Mouse (Mus musculus): Measurements from ENCODE around the gene Ralb. TPM values are rescaled to one million over a fixed set of nuclear protein-coding genes. Genes with fewer than 3 reads are reported as not detected.

Gene Ralb
- polyA plus RNA-seq, 1 experiment from 2014 or later, result 72.4 TPM

DNA sequence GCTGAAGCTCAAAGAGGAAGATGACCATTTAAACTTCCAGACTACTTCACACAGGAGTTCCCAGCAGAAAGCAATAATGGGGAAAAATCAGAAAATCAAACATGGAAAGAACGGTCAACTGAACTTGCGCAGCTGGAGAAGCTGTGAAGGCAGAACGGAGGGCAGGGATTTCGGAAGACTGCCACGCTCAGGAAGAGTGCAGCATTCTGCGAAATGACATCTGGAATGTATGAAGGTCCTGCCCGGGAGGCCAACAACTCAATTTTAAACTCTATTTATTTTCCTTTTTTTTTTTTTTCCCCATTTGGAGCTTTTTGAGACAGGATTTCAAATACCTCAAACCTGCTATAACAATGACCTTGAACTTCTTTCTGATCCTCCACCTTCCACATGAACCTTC, 13.8 kb downstream of the Ralb start:
- Histone ChIP-seq H3K27me3 (replicated peaks; ENCODE audit: control insufficient read depth, insufficient read depth, low read length) (no peaks in the 10 kb centered on the region), H3K4me3 (ENCODE audit: low read length) (no peak overlapping the region), H3K9ac (ENCODE audit: low read depth, low read length) (no peak overlapping the region), H3K27ac (ENCODE audit: low read depth, low read length) (no peak overlapping the region), H3K36me3 (ENCODE audit: control insufficient read depth, insufficient read depth, low read length) (no peaks in the 10 kb centered on the region), H3K9me3 (ENCODE audit: control insufficient read depth, low read length) (no peaks in the 10 kb centered on the region), H3K4me1 (ENCODE audit: control insufficient read depth, insufficient read depth, low read depth, low read length) (peaks cover 13% of the 10 kb centered on the region), H3K4me2 (ENCODE audit: low read length) (no peak overlapping the region)
- 81% methylated on average over 7 of the region's 7 CpGs for WGBS
- no peak for ATAC-seq

DNA sequence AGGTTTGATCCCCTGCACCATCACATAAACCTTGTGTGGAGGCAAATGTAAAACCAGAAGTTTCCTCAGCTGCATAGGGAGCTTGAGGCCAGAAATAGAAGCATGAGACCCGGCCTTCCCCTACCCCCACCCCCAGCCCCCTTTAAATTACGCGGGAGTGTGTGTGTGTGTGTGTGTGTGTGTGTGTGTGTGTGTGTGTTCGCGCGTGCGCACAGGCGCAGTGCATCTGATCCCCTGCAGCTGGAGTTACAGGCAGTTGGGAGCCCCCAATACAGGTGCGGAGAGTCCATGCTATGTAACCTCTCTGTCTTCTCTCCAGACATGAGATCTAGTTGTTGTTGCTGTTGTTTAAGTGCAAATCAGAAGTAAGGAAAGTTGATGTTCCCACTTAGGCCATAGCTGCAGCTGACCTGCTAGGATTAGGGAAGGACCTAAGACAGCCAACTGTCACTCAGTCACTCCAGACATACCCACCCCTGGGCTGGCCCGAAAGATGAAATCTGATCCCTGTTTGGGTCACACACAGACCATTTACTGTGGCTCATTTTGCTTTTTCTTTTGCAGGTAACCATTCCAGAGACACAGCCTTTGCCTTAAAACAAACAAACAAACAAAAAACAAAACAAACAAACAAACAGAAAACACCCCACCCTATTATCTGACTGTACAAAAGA, 16.5 kb downstream of the Ralb start:
- no peak for ATAC-seq
- H3K4me1 ChIP-seq (ENCODE audit: control insufficient read depth, insufficient read depth, low read depth, low read length), result peaks cover 10% of the 10 kb centered on the region
- H3K27me3 ChIP-seq (replicated peaks; ENCODE audit: control insufficient read depth, insufficient read depth, low read length), result no peaks in the 10 kb centered on the region
- H3K27ac ChIP-seq (ENCODE audit: low read depth, low read length), result 0 out of 2 replicates have a peak overlapping the region, but pooled peaks have one; percentile 12
- no peak overlapping the region for H3K9ac ChIP-seq (ENCODE audit: low read depth, low read length)
- WGBS, result 62% methylated on average over 10 of the region's 10 CpGs
- H3K9me3 ChIP-seq (ENCODE audit: control insufficient read depth, low read length), result no peaks in the 10 kb centered on the region
- no peak overlapping the region for H3K4me2 ChIP-seq (ENCODE audit: low read length)
- H3K4me3 ChIP-seq (ENCODE audit: low read length), result no peak overlapping the region
- H3K36me3 ChIP-seq (ENCODE audit: control insufficient read depth, insufficient read depth, low read length), result no peaks in the 10 kb centered on the region

DNA sequence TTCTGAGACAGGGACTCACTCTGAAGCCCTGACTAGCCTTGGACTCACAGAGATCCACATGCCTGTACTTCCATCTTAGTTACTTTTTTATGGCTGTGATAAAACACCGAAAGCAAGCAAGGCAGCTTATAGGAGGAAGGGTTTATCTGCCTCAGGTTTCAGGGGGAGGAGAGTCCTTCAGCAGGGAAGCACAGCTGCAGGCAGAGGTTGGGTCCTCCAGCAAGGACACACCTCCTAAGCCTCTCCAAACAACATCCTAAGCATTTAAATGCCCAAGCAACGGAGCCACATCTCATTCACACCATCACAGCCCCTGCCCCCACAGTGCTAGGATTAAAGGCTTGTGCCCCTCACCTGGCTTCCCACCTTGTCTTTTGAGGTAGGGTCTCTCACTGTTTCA, 18.8 kb downstream of the Ralb start:
- H3K9ac ChIP-seq (ENCODE audit: low read depth, low read length), result no peak overlapping the region
- no peaks in the 10 kb centered on the region for H3K9me3 ChIP-seq (ENCODE audit: control insufficient read depth, low read length)
- H3K27me3 ChIP-seq (replicated peaks; ENCODE audit: control insufficient read depth, insufficient read depth, low read length), result no peaks in the 10 kb centered on the region
- H3K36me3 ChIP-seq (ENCODE audit: control insufficient read depth, insufficient read depth, low read length), result no peaks in the 10 kb centered on the region
- H3K4me1 ChIP-seq (ENCODE audit: control insufficient read depth, insufficient read depth, low read depth, low read length), result peaks cover 10% of the 10 kb centered on the region
- no peak overlapping the region for H3K4me2 ChIP-seq (ENCODE audit: low read length)
- WGBS, result 34% methylated on average over 2 of the region's 2 CpGs
- no peak overlapping the region for H3K27ac ChIP-seq (ENCODE audit: low read depth, low read length)
- ATAC-seq, result no peak
- H3K4me3 ChIP-seq (ENCODE audit: low read length), result no peak overlapping the region

DNA sequence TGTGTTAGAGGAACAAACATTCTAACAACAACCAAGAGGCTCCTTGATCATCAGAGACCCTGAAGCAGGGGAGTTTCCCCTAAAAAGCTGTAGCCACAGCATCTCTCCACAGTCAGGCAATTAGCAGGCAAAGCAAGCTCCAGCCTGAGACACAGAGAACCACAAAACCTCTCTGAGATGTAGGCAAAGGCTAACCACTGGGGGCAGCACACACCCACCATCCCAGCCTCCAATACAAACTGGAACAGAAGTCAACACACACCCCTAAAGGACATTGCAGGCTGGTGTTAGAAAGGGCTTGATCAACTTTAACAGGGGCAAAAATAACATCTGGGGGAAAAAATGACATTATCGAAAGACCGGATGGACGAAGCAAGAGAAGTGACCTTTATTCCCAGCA, 20.1 kb downstream of the Ralb start:
- no peak overlapping the region for H3K9ac ChIP-seq (ENCODE audit: low read depth, low read length)
- H3K9me3 ChIP-seq (ENCODE audit: control insufficient read depth, low read length), result no peaks in the 10 kb centered on the region
- no peak overlapping the region for H3K4me3 ChIP-seq (ENCODE audit: low read length)
- no peak overlapping the region for H3K4me2 ChIP-seq (ENCODE audit: low read length)
- no peak overlapping the region for H3K27ac ChIP-seq (ENCODE audit: low read depth, low read length)
- ATAC-seq, result peak; percentile 59; the same call in 1 of the 2 replicates
- H3K27me3 ChIP-seq (replicated peaks; ENCODE audit: control insufficient read depth, insufficient read depth, low read length), result no peaks in the 10 kb centered on the region
- 65% methylated on average over 3 of the region's 3 CpGs for WGBS
- peaks cover 10% of the 10 kb centered on the region for H3K4me1 ChIP-seq (ENCODE audit: control insufficient read depth, insufficient read depth, low read depth, low read length)
- no peaks in the 10 kb centered on the region for H3K36me3 ChIP-seq (ENCODE audit: control insufficient read depth, insufficient read depth, low read length)

DNA sequence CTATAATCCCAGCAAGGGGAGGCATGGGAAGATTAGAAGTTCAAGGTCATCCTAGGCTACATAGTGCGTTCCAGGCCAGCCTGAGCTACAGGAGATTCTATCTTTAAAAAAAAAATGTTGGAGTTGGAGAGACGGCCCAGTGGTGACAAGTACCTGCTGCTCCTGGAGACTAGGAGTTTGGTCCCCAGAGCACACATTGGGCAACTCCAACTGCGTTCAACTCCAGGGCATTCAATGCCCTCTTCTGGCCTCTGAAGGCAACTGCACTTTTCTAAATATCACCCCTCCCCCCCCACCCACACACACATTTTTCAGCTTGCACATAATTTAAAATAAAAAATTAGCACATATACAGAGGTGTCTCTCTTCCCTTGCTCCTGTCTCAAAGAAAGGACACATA, 21.7 kb downstream of the Ralb start:
- Histone ChIP-seq H3K27ac (ENCODE audit: low read depth, low read length) (no peak overlapping the region), H3K4me1 (ENCODE audit: control insufficient read depth, insufficient read depth, low read depth, low read length) (peaks cover 9% of the 10 kb centered on the region), H3K4me2 (ENCODE audit: low read length) (no peak overlapping the region), H3K9ac (ENCODE audit: low read depth, low read length) (no peak overlapping the region), H3K4me3 (ENCODE audit: low read length) (no peak overlapping the region), H3K36me3 (ENCODE audit: control insufficient read depth, insufficient read depth, low read length) (no peaks in the 10 kb centered on the region; the same call in 1 of the 2 replicates), H3K9me3 (ENCODE audit: control insufficient read depth, low read length) (no peaks in the 10 kb centered on the region), H3K27me3 (replicated peaks; ENCODE audit: control insufficient read depth, insufficient read depth, low read length) (no peaks in the 10 kb centered on the region)
- WGBS, result 65% methylated on average over 3 of the region's 3 CpGs
- ATAC-seq, result no peak

DNA sequence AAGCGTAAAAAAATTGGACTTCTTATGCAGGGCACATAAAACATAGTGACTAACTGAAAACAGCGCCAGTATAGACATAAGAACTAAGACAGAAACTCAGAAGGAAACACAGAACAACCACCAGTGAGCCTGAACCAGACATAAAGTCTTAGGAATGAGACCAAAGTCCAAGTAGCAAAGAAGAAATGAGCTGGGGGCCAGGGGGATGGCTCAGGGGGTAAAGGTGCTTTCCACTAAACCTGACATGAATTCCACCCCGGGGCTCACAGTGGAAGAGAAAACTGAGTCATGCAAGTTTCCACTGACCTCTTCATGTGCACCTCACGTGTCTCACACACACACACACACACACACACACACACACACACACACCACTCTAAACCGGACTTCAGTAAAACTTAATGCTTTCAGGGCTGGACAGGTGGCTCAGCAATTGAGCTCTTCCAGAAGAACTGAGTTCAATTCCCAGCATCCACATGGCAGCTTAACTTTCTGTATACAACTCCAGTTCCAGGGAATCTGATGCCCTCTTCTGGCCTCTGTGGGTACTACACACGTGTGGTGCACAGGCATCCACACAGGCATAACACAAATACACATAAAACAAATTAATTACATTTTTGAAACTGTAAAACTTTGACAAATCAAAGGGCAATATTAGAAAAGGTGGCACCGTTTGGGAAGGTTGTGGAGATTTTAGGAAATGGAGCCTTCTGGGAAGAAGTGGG, 23.2 kb downstream of the Ralb start:
- H3K27ac ChIP-seq (ENCODE audit: low read depth, low read length), result no peak overlapping the region
- H3K27me3 ChIP-seq (replicated peaks; ENCODE audit: control insufficient read depth, insufficient read depth, low read length), result no peaks in the 10 kb centered on the region
- no peak for ATAC-seq
- H3K4me1 ChIP-seq (ENCODE audit: control insufficient read depth, insufficient read depth, low read depth, low read length), result no peaks in the 10 kb centered on the region
- H3K4me2 ChIP-seq (ENCODE audit: low read length), result no peak overlapping the region
- no peak overlapping the region for H3K9ac ChIP-seq (ENCODE audit: low read depth, low read length)
- no peak overlapping the region for H3K4me3 ChIP-seq (ENCODE audit: low read length)
- H3K36me3 ChIP-seq (ENCODE audit: control insufficient read depth, insufficient read depth, low read length), result no peaks in the 10 kb centered on the region; the same call in 1 of the 2 replicates
- H3K9me3 ChIP-seq (ENCODE audit: control insufficient read depth, low read length), result no peaks in the 10 kb centered on the region
- WGBS, result 94% methylated on average over 7 of the region's 7 CpGs

DNA sequence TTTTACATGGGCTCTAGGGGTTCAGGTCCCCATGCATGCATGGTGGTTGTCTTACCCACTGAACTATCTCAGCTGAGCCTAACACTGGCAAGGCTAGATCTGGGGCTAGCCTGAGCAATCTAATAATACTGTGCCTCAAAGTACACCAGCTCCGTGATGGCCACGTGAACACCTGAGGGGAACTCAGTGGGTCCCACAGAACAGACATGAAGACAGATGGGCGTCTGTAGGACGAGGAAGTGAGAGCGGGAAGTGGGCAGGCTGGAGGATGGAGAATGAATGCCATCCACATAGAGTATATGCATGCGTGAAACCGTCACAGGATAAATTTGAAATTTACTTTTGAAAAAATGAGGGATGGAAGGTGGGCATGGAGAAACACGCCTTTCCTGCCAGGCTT, 23.9 kb downstream of the Ralb start:
- Histone ChIP-seq H3K4me3 (ENCODE audit: low read length) (no peak overlapping the region), H3K27me3 (replicated peaks; ENCODE audit: control insufficient read depth, insufficient read depth, low read length) (no peaks in the 10 kb centered on the region), H3K4me1 (ENCODE audit: control insufficient read depth, insufficient read depth, low read depth, low read length) (no peaks in the 10 kb centered on the region), H3K27ac (ENCODE audit: low read depth, low read length) (no peak overlapping the region), H3K4me2 (ENCODE audit: low read length) (no peak overlapping the region), H3K36me3 (ENCODE audit: control insufficient read depth, insufficient read depth, low read length) (peaks cover 3% of the 10 kb centered on the region; the same call in 1 of the 2 replicates), H3K9ac (ENCODE audit: low read depth, low read length) (no peak overlapping the region), H3K9me3 (ENCODE audit: control insufficient read depth, low read length) (no peaks in the 10 kb centered on the region)
- WGBS, result 95% methylated on average over 8 of the region's 8 CpGs
- no peak for ATAC-seq

DNA sequence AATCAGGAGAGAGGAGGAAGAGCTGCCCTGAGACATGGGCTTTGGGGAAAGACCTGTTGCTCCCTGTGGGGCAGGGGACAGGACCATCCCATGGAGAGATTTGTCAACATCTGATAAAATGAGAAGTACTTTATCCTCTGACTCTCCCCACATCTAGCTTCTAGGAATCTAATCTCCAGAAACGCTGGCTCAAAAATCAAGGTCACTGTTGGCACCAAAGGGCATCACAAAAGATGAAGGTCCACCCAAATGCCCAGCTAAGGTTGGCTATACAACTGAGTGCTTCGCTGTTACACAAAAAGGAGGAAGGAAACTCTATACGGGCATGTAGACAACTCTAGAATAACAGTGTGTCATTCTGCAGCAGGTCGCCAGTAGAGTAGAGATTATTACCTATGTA, 25.0 kb downstream of the Ralb start:
- 83% methylated on average over 4 of the region's 4 CpGs for WGBS
- Histone ChIP-seq H3K9ac (ENCODE audit: low read depth, low read length) (no peak overlapping the region), H3K36me3 (ENCODE audit: control insufficient read depth, insufficient read depth, low read length) (peaks cover 7% of the 10 kb centered on the region), H3K27me3 (replicated peaks; ENCODE audit: control insufficient read depth, insufficient read depth, low read length) (no peaks in the 10 kb centered on the region), H3K27ac (ENCODE audit: low read depth, low read length) (no peak overlapping the region), H3K4me1 (ENCODE audit: control insufficient read depth, insufficient read depth, low read depth, low read length) (no peaks in the 10 kb centered on the region), H3K4me3 (ENCODE audit: low read length) (no peak overlapping the region), H3K4me2 (ENCODE audit: low read length) (no peak overlapping the region), H3K9me3 (ENCODE audit: control insufficient read depth, low read length) (no peaks in the 10 kb centered on the region)
- ATAC-seq, result no peak

DNA sequence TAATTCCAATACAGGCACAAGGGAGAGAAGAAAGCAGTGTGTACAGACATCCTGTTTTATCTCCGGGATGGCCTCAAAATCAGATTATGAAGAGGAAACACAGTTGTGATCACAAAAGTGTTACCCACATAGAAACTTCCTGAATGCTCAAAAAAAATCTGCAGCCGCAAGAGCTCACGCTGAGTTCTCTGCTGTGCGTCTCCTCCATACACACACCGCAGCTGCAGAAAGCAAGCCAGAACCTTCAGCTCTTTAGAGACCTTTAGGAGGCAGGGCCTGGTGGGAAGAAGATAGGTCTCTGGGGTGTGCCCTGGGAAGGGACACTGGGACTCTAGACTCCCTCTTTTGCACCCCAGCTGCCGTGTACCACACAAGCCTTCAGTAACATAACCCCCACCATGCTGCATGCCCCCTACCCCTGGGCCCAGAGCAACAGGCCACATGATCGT, 27.7 kb downstream of the Ralb start:
- no peaks in the 10 kb centered on the region for H3K9me3 ChIP-seq (ENCODE audit: control insufficient read depth, low read length)
- H3K36me3 ChIP-seq (ENCODE audit: control insufficient read depth, insufficient read depth, low read length), result peaks cover 8% of the 10 kb centered on the region
- H3K4me2 ChIP-seq (ENCODE audit: low read length), result no peak overlapping the region
- 87% methylated on average over 7 of the region's 7 CpGs for WGBS
- H3K27me3 ChIP-seq (replicated peaks; ENCODE audit: control insufficient read depth, insufficient read depth, low read length), result no peaks in the 10 kb centered on the region
- H3K27ac ChIP-seq (ENCODE audit: low read depth, low read length), result no peak overlapping the region
- H3K9ac ChIP-seq (ENCODE audit: low read depth, low read length), result no peak overlapping the region
- no peak for ATAC-seq
- H3K4me1 ChIP-seq (ENCODE audit: control insufficient read depth, insufficient read depth, low read depth, low read length), result no peaks in the 10 kb centered on the region
- H3K4me3 ChIP-seq (ENCODE audit: low read length), result no peak overlapping the region
